8 mouse cellular contexts compared by ENCODE assay signal in genomic region chr4:21678101-21678974, GRCm38 (mm10). TPM values are rescaled to one million over a fixed set of nuclear protein-coding genes. Genes with fewer than 3 reads are reported as not detected.
DNase-seq lines count a peak whose midpoint lies in the region; ATAC-seq and TF ChIP-seq lines count a peak whose summit lies in the region.

No protein-coding gene starts in this region.

- no peaks in the 10 kb centered on the region for H3K4me1 ChIP-seq in ES-E14 (ENCODE audit: control insufficient read depth in 2 of 2, insufficient read depth in 2 of 2, low read length in 2 of 2, poor library complexity in 1 of 2)
- H3K4me1 ChIP-seq in midbrain, embryonic 11.5 days (ENCODE audit: control insufficient read depth, insufficient read depth, low read length), result peaks cover 2% of the 10 kb centered on the region

- intact Hi-C loops in gastrocnemius, adult 2 months (cut with DNase I), result no loop called here

- no peak for TF ChIP-seq CTCF in gastrocnemius, adult 2 months (IDR thresholded peaks at IDR 0.05)

- peak overlapping the region; percentile 77 for H3K9ac ChIP-seq in ES-E14 (ENCODE audit: insufficient read depth, low read depth, low read length, poor library complexity, severe bottlenecking)
- peak overlapping the region; percentile 33; the same call in 1 of the 2 replicates for H3K9ac ChIP-seq in midbrain, embryonic 11.5 days (ENCODE audit: low read length)

- in situ Hi-C loops in ES-E14 (cut with MboI; ENCODE audit: low sequenced_read_pairs in 2 of 2, unreplicated experiment in 2 of 2), result no loop called here

- WGBS in midbrain, embryonic 11.5 days, result 1% methylated on average over 84 of the region's 84 CpGs

- H3K4me2 ChIP-seq in midbrain, embryonic 11.5 days, result peak overlapping the region; percentile 48

- peak overlapping the region; percentile 60 for H3K4me3 ChIP-seq in gastrocnemius, adult 2 months
- peak overlapping the region; percentile 59 to 69 for H3K4me3 ChIP-seq in ES-E14 (ENCODE audit: insufficient read depth in 1 of 2, low read depth in 1 of 2, low read length in 2 of 2, poor library complexity in 1 of 2, severe bottlenecking in 1 of 2)
- peak overlapping the region; percentile 31 for H3K4me3 ChIP-seq in midbrain, embryonic 11.5 days (ENCODE audit: low read depth, low read length)

- peaks cover 92% of the 10 kb centered on the region for H3K27me3 ChIP-seq in midbrain, embryonic 11.5 days (ENCODE audit: control insufficient read depth, insufficient read depth, low read length)

- no peak overlapping the region for H3K27ac ChIP-seq in gastrocnemius, adult 2 months
- H3K27ac ChIP-seq in ES-E14 (ENCODE audit: insufficient read depth, low read depth, low read length, poor library complexity, severe bottlenecking), result no peak overlapping the region
- H3K27ac ChIP-seq in midbrain, embryonic 11.5 days (ENCODE audit: low read depth, low read length), result no peak overlapping the region

- H3K36me3 ChIP-seq in ES-E14 (ENCODE audit: control insufficient read depth, insufficient read depth, low read length, poor library complexity, severe bottlenecking), result no peaks in the 10 kb centered on the region
- H3K36me3 ChIP-seq in midbrain, embryonic 11.5 days (ENCODE audit: control insufficient read depth, insufficient read depth, low read length), result no peaks in the 10 kb centered on the region

- no peak for DNase-seq in gastrocnemius, adult 2 months
- no peak for DNase-seq in gastrocnemius, postnatal 10 days
- no peak for DNase-seq in ES-E14 (ENCODE audit: low read depth, low spot score)
- peak; percentile 97 for DNase-seq in midbrain, embryonic 11.5 days (ENCODE audit: low spot score, missing footprints)
- DNase-seq in frontal cortex, postnatal 36 days (ENCODE audit: low spot score in 2 of 2), result no peak
- no peak for DNase-seq in right cerebral cortex, postnatal 25 days
- no peak for DNase-seq in spleen, postnatal 36 days (ENCODE audit: low spot score in 2 of 2)

- ATAC-seq in granulocyte monocyte progenitor cell, adult 5-6 weeks (replicated peaks; ENCODE audit: poor library complexity, severe bottlenecking), result peak; percentile 16
- ATAC-seq in midbrain, embryonic 11.5 days (ENCODE audit: low FRiP score), result peak; percentile 22

- no peaks in the 10 kb centered on the region for H3K9me3 ChIP-seq in ES-E14 (ENCODE audit: control insufficient read depth, insufficient read depth, low read depth, low read length)
- H3K9me3 ChIP-seq in midbrain, embryonic 11.5 days (ENCODE audit: control insufficient read depth, low read length), result no peaks in the 10 kb centered on the region

TF ChIP-seq in ES-E14, 5 proteins besides CTCF, POLR2A, EP300 and RAD21:
- TF ChIP-seq HCFC1 (IDR thresholded peaks at IDR 0.05; ENCODE audit: borderline replicate concordance, insufficient read depth, low read length) (no peak), CHD2 (IDR thresholded peaks at IDR 0.05; ENCODE audit: low read depth, low read length) (no peak), ZC3H11A (IDR thresholded peaks at IDR 0.05; ENCODE audit: borderline replicate concordance, low read depth, low read length) (no peak), ZNF384 (IDR thresholded peaks at IDR 0.05; ENCODE audit: low read depth, low read length) (no peak), MAFK (IDR thresholded peaks at IDR 0.05; ENCODE audit: insufficient read depth, low read depth, low read length) (no peak)

RNA-seq across cellular contexts. Expression of gene Prdm13, which starts 7.4 kb away (rescaled TPM):
- not detected for total RNA-seq in gastrocnemius, adult 2 months (2021)
- total RNA-seq in gastrocnemius, postnatal 10 days (2021), result not detected
- 0.21 and 0.27 TPM in 2 replicates for total RNA-seq in ES-E14 (2012; rRNA removed)
- total RNA-seq in granulocyte monocyte progenitor cell, adult 5-6 weeks (2014; fragmentation: Nextera tagmentation), result not detected in 2 replicates
- not detected in 2 replicates for total RNA-seq in granulocyte monocyte progenitor cell, adult 5-6 weeks (2017)
- 0.15 and 0.25 TPM in 2 replicates for polyA plus RNA-seq in midbrain, embryonic 11.5 days (2014; fragmentation: Nextera tagmentation; extraction: Ambion mirVana)

RNA-seq across cellular contexts. Expression of gene Ccnc, which starts 49.2 kb away (rescaled TPM):
- total RNA-seq in gastrocnemius, adult 2 months (2021), result 10 to 100 TPM; 10.1 to 11.8 TPM
- total RNA-seq in gastrocnemius, postnatal 10 days (2021), result 10 to 100 TPM; 11.3 to 12.1 TPM
- 26.7 and 34.2 TPM in 2 replicates for total RNA-seq in ES-E14 (2012; rRNA removed)
- total RNA-seq in granulocyte monocyte progenitor cell, adult 5-6 weeks (2014; fragmentation: Nextera tagmentation), result 22.2 and 31.3 TPM in 2 replicates
- total RNA-seq in granulocyte monocyte progenitor cell, adult 5-6 weeks (2017), result 34.0 and 41.4 TPM in 2 replicates
- 89.6 and 102 TPM in 2 replicates for polyA plus RNA-seq in midbrain, embryonic 11.5 days (2014; fragmentation: Nextera tagmentation; extraction: Ambion mirVana)
